Mouse (Mus musculus) heart, embryonic 14.5 days (tissue): Measurements from ENCODE around the gene Cd2bp2. TPM values are rescaled to one million over a fixed set of nuclear protein-coding genes. Genes with fewer than 3 reads are reported as not detected.

ENCODE experiments used
- ATAC-seq: fragments of 200-750 bp; cut with Nextera tagmentation; 2 replicates; pipeline ENCODE4 v1.8.0; 2017; ENCODE audit warnings: low read depth, moderate TSS enrichment; ENCODE audit not compliant: insufficient number of reproducible peaks, insufficient read depth, low FRiP score
- H3K27ac ChIP-seq, 2 experiments: fragments of 200-500 bp in 1 of 2; fragments of 300-500 bp in 1 of 2; sonication (generic) in 1 of 2; replicated peaks in 1 of 2; 2 replicates each; pipeline ENCODE4 v1.5.1; 2012 to 2014; ENCODE audit warnings: low read depth in 2 of 2, low read length in 2 of 2, control low read depth in 1 of 2, mild to moderate bottlenecking in 1 of 2, mixed read lengths in 1 of 2; ENCODE audit not compliant: control insufficient read depth in 1 of 2, insufficient read depth in 1 of 2
- H3K27me3 ChIP-seq: fragments of 300-500 bp; sonication (generic); 2 replicates; pipeline ENCODE4 v1.6.1; 2014; ENCODE audit warnings: mild to moderate bottlenecking, low read length, control low read depth; ENCODE audit not compliant: control insufficient read depth, insufficient read depth
- H3K36me3 ChIP-seq: fragments of 300-500 bp; sonication (generic); 2 replicates; pipeline ENCODE4 v1.6.1; 2014; ENCODE audit warnings: mild to moderate bottlenecking, control low read depth, low read length, mixed read lengths; ENCODE audit not compliant: control insufficient read depth, insufficient read depth
- H3K4me1 ChIP-seq, 2 experiments: fragments of 200-500 bp in 1 of 2; fragments of 300-500 bp in 1 of 2; sonication (generic) in 1 of 2; 2 replicates each; pipeline ENCODE4 v1.6.1; 2012 to 2014; ENCODE audit warnings: low read length in 2 of 2, control low read depth in 1 of 2, mixed read lengths in 1 of 2; ENCODE audit not compliant: control insufficient read depth in 2 of 2, insufficient read depth in 2 of 2
- H3K4me2 ChIP-seq: fragments of 300-500 bp; sonication (generic); 2 replicates; pipeline ENCODE4 v1.6.1; 2014; ENCODE audit warnings: mild to moderate bottlenecking, low read length
- H3K4me3 ChIP-seq, 2 experiments: fragments of 200-500 bp in 1 of 2; fragments of 300-500 bp in 1 of 2; sonication (generic) in 1 of 2; 2 replicates each; pipeline ENCODE4 v1.5.1; 2012 to 2014; ENCODE audit warnings: low read length in 2 of 2, mild to moderate bottlenecking in 2 of 2, control low read depth in 1 of 2, low read depth in 1 of 2, moderate library complexity in 1 of 2; ENCODE audit not compliant: control insufficient read depth in 1 of 2, insufficient read depth in 1 of 2
- H3K9ac ChIP-seq: fragments of 300-500 bp; sonication (generic); 2 replicates; pipeline ENCODE4 v1.6.1; 2014; ENCODE audit warnings: mild to moderate bottlenecking, low read length
- H3K9me3 ChIP-seq: fragments of 300-500 bp; sonication (generic); 2 replicates; pipeline ENCODE4 v1.6.1; 2016; ENCODE audit warnings: low read length, control low read depth; ENCODE audit not compliant: control insufficient read depth
- WGBS: fragments of 180-500 bp; shearing (Covaris S2); extraction: QIAGEN DNeasy Blood & Tissue Kit; methylation state at CpG from one replicate; pipeline ENCODE4 v1.1.7; 2014; 5-methylcytosine and 5-hydroxymethylcytosine counted together
- polyA plus RNA-seq: library from polyadenylated mRNA; unstranded; fragments of >200 nt; fragmentation: Nextera tagmentation; extraction: Ambion mirVana; gene quantifications from 2 replicates; pipeline ENCODE4 v1.2.1, GENCODE M21; 2014

Gene Cd2bp2
- polyA plus RNA-seq, 1 experiment from 2014 or later = 34.8 TPM

- no peak overlapping the region for H3K27ac ChIP-seq
- ATAC-seq = no peak
Observed at GRCm38 (mm10) chr7:127216307-127216706, 20.5 kb upstream of the Cd2bp2 start.

GRCm38 (mm10) chr7:127214981-127215871 lies 19.4 kb upstream of the Cd2bp2 start:
- WGBS = 19% methylated on average over 33 of the region's 33 CpGs
- ATAC-seq = no peak
- Histone ChIP-seq H3K27ac (peak overlapping the region in 1 of 2 experiments; percentile 39; a peak in 1 of 4 replicates), H3K4me2 (peak overlapping the region; percentile 71), H3K9me3 (no peaks in the 10 kb centered on the region), H3K27me3 (no peaks in the 10 kb centered on the region), H3K36me3 (no peaks in the 10 kb centered on the region), H3K9ac (peak overlapping the region; percentile 74), H3K4me3 (peak overlapping the region; percentile 41 to 51), H3K4me1 (peaks cover 26 to 34% of the 10 kb centered on the region in 2 experiments)

More at GRCm38 (mm10) chr7:127216307-127216706, 20.5 kb upstream of the Cd2bp2 start:
- Histone ChIP-seq H3K4me3 (no peak overlapping the region), H3K9me3 (no peaks in the 10 kb centered on the region), H3K4me2 (no peak overlapping the region), H3K4me1 (peaks cover 26 to 31% of the 10 kb centered on the region in 2 experiments), H3K36me3 (no peaks in the 10 kb centered on the region), H3K27me3 (no peaks in the 10 kb centered on the region), H3K9ac (no peak overlapping the region)
- WGBS = 81% methylated on average over 5 of the region's 5 CpGs

- Histone ChIP-seq H3K27ac (peak overlapping the region in 1 of 2 experiments; percentile 39; a peak in 1 of 4 replicates), H3K9ac (peak overlapping the region; percentile 74)
Observed at GRCm38 (mm10) chr7:127214521-127214920, 18.7 kb upstream of the Cd2bp2 start.

GRCm38 (mm10) chr7:127213930-127214329 lies 18.1 kb upstream of the Cd2bp2 start:
- H3K4me2 ChIP-seq = peak overlapping the region; percentile 71
- H3K27me3 ChIP-seq = no peaks in the 10 kb centered on the region
- no peaks in the 10 kb centered on the region for H3K9me3 ChIP-seq
- no peak for ATAC-seq
- H3K27ac ChIP-seq = no peak overlapping the region
- H3K36me3 ChIP-seq = no peaks in the 10 kb centered on the region
- peaks cover 26 to 38% of the 10 kb centered on the region in 2 experiments for H3K4me1 ChIP-seq
- 51% methylated on average over 12 of the region's 12 CpGs for WGBS
- H3K4me3 ChIP-seq = no peak overlapping the region
- peak overlapping the region; percentile 74; the same call in 1 of the 2 replicates for H3K9ac ChIP-seq

More at GRCm38 (mm10) chr7:127214521-127214920, 18.7 kb upstream of the Cd2bp2 start:
- Histone ChIP-seq H3K4me3 (peak overlapping the region; percentile 41 to 51), H3K4me2 (peak overlapping the region; percentile 71), H3K36me3 (no peaks in the 10 kb centered on the region), H3K27me3 (no peaks in the 10 kb centered on the region), H3K9me3 (no peaks in the 10 kb centered on the region), H3K4me1 (peaks cover 26 to 36% of the 10 kb centered on the region in 2 experiments)
- WGBS = 30% methylated on average over 21 of the region's 21 CpGs
- no peak for ATAC-seq

GRCm38 (mm10) chr7:127213485-127213884 lies 17.6 kb upstream of the Cd2bp2 start:
- Histone ChIP-seq H3K36me3 (no peaks in the 10 kb centered on the region), H3K27me3 (no peaks in the 10 kb centered on the region), H3K27ac (no peak overlapping the region), H3K9me3 (no peaks in the 10 kb centered on the region), H3K4me1 (peaks cover 26 to 38% of the 10 kb centered on the region in 2 experiments), H3K4me3 (no peak overlapping the region), H3K9ac (no peak overlapping the region), H3K4me2 (no peak overlapping the region)
- WGBS = 51% methylated on average over 7 of the region's 7 CpGs
- no peak for ATAC-seq

- Histone ChIP-seq H3K27ac (no peak overlapping the region), H3K27me3 (no peaks in the 10 kb centered on the region), H3K4me2 (no peak overlapping the region), H3K9me3 (no peaks in the 10 kb centered on the region), H3K36me3 (no peaks in the 10 kb centered on the region), H3K9ac (no peak overlapping the region), H3K4me3 (no peak overlapping the region), H3K4me1 (peaks cover 18 to 34% of the 10 kb centered on the region in 2 experiments)
- WGBS = 85% methylated on average over 12 of the region's 12 CpGs
- no peak for ATAC-seq
Observed at GRCm38 (mm10) chr7:127212432-127213250, 16.8 kb upstream of the Cd2bp2 start.

- no peaks in the 10 kb centered on the region for H3K27me3 ChIP-seq
Observed at GRCm38 (mm10) chr7:127211014-127211745, 15.3 kb upstream of the Cd2bp2 start.

More at GRCm38 (mm10) chr7:127211014-127211745, 15.3 kb upstream of the Cd2bp2 start:
- Histone ChIP-seq H3K27ac (no peak overlapping the region), H3K9me3 (no peaks in the 10 kb centered on the region), H3K4me1 (peaks cover 17 to 35% of the 10 kb centered on the region in 2 experiments), H3K36me3 (no peaks in the 10 kb centered on the region), H3K4me2 (no peak overlapping the region), H3K9ac (no peak overlapping the region; the same call in 1 of the 2 replicates), H3K4me3 (no peak overlapping the region)
- WGBS = 46% methylated on average over 5 of the region's 5 CpGs
- no peak for ATAC-seq
